Mouse (Mus musculus): ENCODE measurements around the gene Pdk1.

The Pdk1 gene

DNA sequence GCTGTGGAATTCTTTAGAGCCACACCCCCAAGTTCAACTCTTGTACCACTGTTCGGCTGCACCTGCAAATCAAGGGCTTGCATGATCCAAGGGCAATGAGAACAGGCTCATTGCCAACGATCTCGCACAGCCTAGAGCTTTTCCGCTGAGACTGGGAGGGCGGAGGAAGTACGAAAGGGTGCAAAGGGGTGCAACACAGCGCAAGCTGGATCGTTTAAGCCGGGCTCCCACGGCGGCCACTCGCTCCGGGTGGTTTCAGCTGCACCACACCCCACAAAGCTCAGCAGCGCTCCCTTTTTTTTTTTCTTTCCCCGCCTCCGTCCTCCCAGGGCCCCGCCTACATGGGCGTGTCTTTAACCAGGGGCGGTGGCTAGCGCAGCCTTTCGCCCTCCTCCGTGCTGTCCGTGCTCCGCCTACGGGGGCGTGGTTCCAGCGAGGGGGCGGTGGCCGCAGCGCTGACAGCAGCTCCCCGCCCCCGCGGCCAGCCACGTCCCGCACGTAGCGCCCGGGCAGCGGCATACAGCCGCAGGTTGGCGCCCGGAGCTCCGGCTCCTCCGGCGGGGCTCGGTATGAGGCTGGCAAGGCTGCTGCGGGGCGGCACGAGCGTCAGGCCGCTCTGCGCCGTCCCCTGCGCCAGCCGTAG is at the start of gene Pdk1:
Pdk1 (plus strand) TSS at position 424 of the 643 bp plus-strand sequence.
- DNase-seq (ENCODE audit: low spot score in 2 of 2) = peak; percentile 99 to 100

DNA sequence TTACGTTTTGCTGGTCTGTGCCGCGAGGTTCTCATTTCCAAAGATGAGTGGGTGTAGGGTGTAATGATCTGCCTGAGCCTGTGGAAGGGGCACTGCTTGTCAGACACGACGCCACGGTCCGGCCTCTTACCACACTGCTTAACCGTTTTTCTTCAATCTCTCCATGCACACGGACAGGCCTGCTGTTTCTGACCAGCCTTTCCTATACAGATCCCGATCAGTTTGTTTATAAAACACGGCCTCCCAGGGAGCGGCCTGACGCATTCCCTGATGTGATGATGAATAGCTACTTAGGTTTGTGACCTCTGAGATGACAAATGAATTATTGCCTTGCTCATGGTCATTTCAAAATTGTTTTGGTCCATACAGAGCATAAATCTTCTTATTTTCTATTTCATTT is 48.9 kb upstream of the Pdk1 start:
- no peak for DNase-seq (ENCODE audit: low spot score in 2 of 2)

DNA sequence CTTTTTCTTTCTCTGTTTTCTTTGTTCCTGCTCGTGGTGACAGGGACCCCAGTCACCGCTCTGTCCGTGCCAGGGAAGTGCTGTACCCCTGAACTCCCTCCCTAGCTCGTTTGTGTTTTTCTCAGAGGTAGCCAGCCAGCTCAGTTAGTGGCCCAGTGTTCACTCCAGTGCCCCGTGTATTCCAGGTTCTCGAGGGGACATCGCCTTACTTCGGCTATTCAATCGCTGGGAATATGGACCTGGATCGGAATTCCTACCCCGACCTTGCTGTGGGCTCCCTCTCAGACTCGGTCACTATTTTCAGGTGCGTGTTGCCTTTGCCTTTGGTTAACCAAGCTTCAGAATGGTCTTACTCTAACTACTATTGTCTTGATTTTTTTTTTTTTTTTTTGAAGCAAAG is 45.3 kb upstream of the Pdk1 start:
- DNase-seq (ENCODE audit: low spot score in 2 of 2) = no peak

DNA sequence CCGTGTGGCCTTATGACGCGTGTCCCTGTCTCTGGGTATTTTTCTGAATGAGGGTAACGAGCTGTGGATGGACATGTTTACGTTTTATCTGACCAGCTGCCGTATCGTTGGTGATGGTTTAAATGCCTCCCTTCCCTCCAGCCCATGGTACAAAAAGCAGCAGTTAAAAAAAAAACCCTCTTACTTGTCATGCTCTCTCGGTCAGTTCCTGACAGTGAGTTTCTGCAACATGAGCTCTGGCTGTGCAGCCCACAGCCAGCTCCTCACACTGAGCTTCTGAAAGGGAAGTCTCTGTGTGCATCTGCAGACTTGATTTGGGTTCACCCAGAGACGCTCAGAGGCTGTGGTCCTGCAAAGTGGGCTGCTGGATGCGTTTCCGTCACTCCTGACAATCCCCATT is 44.1 kb upstream of the Pdk1 start:
- no peak for DNase-seq (ENCODE audit: low spot score in 2 of 2)

DNA sequence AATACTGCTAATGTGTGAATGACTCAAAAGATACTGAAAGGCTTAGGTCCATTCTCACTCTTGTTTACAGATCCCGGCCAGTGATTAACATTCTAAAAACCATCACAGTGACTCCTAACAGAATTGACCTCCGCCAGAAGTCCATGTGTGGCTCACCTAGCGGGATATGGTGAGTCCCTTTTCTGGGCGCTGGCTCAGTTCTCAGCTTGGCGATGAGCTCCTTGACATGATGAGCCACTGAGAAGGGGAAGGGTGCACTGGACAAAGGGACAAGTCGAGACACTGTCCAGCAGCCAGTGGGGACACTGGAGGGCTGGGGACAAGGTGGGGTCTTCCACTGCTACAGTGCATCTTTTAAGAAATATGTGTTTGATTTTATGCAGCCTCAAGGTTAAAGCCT is 39.4 kb upstream of the Pdk1 start:
- no peak for DNase-seq (ENCODE audit: low spot score in 2 of 2)

DNA sequence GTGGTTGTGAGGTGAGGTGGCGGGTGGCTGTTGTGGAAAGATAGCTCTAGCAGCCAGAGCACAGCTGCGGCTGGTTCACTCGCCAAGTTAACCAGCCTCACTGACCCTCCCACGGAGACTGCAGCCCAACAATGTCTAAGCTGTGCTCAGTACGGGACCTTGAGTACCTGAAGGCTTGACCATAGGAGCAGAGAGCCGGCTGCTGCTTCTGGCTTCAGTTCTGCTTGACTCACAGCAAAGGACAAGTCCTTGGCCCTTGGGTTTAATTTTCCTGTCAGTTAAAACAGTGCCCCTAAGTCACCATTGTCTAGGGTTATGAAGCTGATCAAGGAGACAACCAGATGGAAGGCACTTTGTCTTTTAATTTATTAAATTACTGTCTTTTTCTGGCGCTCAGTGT is 38.7 kb upstream of the Pdk1 start:
- no peak for DNase-seq (ENCODE audit: low spot score in 2 of 2)

DNA sequence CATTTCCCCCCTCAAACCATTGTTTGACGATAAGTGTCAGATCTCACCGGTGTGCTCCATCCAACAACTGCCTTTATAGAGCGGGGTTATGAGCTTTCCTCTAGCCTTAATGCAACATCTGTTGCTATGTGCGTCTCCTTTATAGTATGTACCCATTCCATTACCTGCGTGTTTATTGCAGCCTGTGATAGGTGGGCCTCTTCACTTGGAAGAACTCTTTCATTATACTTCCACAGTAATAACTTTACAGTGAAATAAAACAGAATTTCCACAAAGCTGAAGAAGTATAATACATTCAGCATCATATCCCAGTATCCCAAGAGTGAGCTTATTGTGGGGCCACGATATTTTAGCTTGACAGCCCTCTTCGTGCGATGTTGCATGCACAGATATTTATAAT is 37.5 kb upstream of the Pdk1 start:
- DNase-seq (ENCODE audit: low spot score in 2 of 2) = no peak

DNA sequence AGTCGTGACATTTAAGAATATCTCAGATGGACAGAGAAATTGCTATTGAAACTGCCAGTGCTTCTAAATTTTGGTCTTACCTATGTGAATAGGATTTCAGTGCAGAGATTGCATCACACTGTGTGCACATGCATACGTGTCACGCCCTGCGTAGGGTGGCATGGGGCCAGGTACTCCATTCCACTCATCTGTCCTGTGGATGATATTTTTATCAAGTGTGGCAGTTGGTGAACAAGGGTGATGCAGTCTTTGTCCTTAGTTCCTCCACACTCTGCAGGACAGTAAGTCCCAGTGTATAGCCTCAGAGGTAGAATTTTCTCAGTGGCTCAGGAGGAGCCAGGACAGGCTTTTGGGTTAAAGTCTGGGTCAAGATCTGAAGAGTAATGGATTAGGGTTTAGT is 36.8 kb upstream of the Pdk1 start:
- no peak for DNase-seq (ENCODE audit: low spot score in 2 of 2)

DNA sequence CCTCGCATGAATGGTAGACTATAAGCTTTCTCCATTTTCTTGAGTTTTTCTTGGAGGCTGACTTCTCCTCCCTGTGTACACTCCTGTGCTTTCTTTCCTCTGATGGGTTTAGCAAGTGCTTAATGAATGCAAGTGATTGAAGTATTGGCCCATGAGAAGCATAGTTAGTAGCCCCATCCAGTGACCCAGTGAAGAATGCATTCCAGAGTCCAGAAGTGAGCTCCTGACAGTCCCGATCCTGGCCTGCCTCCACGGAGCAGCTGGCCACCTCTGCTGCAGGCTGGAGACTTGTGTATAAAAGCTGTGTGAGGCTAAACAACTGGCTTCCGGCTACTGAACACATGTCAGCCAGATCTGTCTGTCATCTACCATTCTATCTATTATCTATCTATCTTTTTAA is 35.8 kb upstream of the Pdk1 start:
- DNase-seq (ENCODE audit: low spot score in 2 of 2) = no peak

DNA sequence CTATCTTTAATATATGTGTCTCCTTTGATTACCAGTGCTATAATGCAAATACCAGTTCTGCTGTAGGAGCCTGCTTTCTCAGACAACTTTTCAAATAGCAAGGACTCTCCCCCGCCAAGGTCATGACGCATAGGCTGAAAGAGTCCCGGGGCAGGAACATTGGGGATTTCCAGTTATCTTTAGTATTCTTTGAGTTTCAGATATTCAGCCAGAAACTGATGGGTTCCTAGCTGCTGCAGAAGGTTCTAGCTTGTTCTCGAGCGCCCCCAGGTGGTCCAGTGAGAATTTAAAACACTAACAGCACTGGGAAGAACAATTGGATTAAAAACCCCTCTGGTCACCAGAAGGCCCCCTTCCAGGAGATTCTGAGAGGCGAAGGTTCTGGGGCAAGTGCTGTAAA is 35.2 kb upstream of the Pdk1 start:
- peak; percentile 48 to 85 for DNase-seq (ENCODE audit: low spot score in 2 of 2)

DNA sequence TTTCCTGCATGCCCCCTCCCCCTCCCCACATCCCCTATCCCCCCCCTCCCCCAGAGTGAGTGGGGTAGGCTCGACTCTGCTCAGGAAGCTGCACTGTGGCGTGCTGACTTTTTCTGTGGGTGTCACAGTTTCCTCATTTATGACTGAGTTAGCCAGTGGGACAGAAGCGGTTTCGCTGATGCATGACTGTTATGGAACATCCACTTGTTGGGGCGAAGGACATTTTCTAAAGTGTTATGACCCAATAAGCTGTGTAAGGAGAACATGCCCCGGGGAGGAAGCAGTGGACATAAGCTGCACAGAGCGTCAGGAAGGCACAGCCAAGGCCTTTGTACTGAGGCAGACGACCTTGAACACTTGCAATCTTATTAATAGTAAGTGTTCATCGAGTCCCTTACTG is 29.7 kb upstream of the Pdk1 start:
- DNase-seq (ENCODE audit: low spot score in 2 of 2) = no peak

DNA sequence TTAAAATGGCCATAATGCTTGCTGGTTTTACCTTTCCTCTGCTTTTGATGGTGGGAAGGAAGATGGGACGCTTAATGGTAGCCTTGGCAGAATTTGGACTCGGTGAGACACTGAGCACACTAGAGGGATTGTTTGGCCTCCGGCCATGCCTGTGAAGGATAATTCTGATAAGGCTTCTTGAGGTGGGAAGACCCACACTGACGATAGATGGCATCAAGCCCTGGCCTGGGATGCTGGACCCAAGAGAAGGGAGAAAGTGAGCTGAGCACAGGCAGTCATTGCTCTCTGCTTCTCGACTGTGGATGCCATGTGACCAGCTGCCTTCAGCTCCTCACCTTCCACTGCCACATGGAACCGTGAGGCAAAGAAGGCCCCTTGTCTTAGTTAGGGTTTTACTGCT is 28.1 kb upstream of the Pdk1 start:
- no peak for DNase-seq (ENCODE audit: low spot score in 2 of 2)

DNA sequence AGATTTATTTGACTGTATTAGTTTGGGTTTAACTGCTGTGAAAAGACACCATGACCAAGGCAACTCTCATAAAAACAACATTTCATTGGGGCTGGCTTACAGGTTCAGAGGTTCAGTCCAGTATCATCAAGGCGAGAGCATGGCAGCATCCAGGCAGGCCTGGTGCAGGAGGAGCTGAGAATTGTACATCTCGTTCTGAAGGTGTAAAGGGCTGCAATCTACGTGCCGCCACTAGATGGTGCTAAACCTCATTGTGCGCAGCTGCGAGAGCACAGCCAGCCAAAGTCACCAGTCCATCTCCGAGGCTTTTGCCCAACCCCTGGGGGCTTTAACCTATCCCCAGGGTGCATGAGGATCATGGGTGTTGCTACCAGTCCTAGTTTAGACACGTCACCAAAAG is 20.9 kb upstream of the Pdk1 start:
- peak; percentile 38 to 70 for DNase-seq (ENCODE audit: low spot score in 2 of 2)

DNA sequence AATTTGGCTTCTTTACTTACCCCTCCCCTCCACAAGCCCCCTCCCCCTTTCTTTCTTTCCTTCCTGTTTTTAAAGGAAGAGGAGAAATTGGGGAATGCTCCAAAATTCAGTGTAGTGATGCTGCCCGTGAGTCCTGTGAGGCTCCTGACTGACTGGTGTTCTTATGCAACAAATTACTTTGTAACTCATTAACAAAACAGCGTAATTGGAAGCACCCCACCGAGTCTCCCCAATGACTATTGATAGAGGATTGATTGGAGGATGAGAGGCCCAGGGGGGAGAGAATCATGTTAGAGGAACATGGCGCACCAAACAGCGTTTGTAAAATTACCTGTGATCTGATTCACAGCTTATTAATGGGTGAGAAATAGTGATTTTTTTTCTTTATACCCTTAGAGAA is 17.9 kb upstream of the Pdk1 start:
- DNase-seq (ENCODE audit: low spot score in 2 of 2) = no peak

DNA sequence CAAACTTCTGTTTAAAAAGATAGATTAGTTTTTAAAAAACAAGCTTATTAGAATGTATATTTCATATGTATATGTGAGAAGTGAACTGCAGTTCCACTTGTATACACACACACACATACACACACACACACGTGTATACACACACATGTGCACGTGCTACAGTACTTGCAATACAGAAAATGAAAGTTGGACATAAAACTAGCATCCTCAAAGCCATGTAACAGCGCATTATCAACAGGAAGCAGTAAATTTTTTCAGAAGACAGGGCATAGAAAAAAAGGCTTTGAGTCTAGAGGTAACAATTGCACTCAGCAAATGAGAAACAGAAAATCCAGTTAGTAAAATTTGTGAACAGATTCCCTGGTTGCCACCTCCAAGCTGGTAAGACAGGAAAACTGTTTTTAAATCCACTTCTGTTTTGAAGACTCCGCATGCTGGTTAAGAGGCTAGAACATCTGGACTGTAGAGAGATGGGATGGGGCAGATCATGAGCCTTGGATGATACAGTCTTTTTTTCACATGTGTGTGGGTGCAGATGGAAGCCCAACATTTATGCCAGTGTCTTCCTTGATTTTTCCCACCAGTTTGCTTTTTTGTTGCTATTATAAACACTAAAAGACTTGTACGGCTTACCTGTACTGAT is 9.4 kb upstream of the Pdk1 start:
- no peak for DNase-seq (ENCODE audit: low spot score in 2 of 2)

DNA sequence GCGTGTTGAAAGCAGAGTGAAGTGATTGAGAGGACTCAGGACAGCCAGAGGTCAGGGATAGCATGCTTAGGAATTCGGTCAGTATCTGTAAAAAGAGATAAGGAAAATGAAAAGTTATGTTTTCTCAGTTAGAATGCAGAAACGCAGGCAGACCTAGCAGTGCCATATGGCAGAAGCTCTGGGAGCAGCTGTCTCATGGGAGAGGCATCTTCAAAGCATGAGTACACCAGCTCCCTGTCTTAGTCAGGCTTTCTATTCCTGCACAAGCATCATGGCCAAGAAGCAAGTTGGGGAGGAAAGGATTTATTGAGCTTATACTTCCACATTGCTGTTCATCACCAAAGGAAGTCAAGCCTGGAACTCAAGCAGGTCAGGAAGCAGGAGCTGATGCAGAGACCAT is 8.0 kb upstream of the Pdk1 start:
- no peak for DNase-seq (ENCODE audit: low spot score in 2 of 2)

DNA sequence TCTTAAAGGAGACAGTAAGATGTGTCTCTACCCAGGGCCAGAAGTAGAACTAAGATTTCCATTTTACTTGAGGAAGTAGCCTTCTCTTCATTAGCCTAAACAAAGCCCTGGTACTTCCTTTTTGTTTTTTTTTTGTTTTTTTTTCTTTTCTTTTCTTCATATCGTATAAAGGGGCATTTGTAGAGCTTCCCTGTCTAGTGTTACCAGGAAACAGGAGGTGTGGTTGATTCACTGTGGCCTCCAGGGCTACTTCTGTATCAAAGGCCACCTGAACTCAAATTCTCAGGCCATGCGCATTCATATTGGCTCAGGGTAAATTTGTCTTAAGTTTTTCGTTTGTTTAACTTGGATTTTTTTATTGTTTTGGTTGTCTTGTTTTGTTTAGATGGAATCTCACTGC is 7.1 kb upstream of the Pdk1 start:
- DNase-seq (ENCODE audit: low spot score in 2 of 2) = no peak

DNA sequence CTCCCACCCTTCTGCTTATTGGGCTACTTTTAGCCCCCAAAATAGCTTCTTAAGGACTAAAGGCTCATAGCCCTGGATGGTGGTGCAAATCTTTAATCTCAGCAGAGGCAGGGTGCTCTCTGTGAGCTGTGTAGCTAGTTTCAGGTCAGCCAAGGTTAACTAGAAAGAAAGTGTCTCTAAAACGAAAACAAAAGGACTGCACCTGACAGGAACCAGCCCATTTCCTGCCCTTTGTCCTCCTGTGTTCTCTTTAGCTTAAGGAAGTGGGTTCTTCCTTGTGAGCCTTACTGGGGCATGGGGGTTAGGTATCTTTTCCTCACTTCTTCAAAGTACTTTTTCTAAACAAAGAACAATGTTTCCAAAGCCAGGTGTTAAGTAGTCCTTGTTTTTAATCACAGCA is 6.5 kb upstream of the Pdk1 start:
- DNase-seq (ENCODE audit: low spot score in 2 of 2) = no peak

DNA sequence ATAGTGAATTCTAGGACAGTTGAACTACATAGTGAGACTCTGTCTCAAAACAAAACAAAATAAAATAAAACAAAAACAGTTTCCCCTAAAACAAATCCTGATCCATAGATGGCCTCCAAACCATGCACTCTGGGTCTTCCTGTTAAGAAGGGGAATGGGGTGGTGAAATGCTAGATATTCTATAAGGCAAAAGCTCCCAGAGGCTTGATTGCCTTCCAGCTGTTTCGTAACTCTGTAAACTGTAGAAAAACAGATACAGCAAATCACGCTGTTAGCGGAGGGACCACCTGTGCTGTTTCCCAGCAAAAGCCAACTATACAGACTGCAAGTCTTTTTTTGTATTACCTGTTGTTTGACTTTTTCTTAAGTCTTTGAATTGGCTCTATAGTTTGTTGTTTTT is 6.0 kb upstream of the Pdk1 start:
- no peak for DNase-seq (ENCODE audit: low spot score in 2 of 2)

DNA sequence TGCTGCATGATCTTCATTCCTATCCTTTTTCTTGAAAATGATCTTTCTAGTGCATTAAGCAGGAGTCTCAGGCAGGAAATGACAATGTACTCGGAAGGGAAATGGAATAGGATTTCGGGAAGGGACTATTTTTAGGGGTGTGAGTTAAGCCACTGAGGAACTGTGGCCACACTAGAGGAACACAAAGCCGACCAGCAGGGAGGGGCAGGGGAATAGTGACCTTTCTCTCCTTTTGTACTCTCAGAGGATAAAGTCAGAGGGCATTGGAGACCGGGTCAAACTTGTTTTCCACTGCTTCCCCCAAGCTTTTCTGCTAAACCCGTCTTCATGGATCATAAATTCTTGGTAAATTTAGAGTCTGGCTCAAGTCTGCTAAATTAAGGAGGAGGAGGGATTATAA is 5.5 kb upstream of the Pdk1 start:
- DNase-seq (ENCODE audit: low spot score in 2 of 2) = no peak

DNA sequence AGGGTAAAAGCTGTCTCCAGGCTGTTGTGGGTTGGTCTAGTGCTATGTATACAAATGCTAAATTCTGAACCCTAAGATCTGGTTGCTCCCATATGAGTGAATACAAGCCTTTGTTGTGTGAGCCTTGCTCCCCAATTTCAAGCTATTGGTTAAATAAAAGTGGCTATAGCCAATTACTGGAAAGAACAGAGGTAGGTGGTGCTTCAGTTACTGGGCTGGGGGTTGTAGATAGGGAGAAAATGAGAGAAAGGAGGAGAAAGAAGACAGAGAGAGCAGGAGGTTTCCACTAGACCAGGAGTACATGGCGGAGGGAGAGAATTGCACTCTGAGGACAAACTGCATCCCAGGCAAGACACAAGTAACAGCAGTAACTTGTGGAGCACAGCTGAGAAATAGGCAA is 4.8 kb upstream of the Pdk1 start:
- DNase-seq (ENCODE audit: low spot score in 2 of 2) = no peak

DNA sequence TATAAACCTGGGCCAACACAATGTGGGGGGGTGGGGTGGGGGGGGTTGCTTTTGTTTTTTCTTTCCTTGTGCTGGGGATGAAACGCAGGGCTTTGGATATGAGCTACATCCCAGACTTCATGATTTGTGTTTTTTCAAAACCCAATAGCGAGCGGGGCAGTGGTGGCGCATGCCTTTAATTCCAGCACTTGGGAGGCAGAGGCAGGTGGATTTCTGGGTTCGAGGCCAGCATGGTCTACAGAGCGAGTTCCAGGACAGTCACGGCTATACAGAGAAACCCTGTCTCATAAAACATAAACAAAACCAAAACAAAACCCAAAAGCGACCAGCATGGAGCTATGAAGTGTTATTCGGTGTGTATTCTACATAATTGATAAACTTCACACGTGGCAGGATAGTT is 883 bp upstream of the Pdk1 start:
- no peak for DNase-seq (ENCODE audit: low spot score in 2 of 2)

DNA sequence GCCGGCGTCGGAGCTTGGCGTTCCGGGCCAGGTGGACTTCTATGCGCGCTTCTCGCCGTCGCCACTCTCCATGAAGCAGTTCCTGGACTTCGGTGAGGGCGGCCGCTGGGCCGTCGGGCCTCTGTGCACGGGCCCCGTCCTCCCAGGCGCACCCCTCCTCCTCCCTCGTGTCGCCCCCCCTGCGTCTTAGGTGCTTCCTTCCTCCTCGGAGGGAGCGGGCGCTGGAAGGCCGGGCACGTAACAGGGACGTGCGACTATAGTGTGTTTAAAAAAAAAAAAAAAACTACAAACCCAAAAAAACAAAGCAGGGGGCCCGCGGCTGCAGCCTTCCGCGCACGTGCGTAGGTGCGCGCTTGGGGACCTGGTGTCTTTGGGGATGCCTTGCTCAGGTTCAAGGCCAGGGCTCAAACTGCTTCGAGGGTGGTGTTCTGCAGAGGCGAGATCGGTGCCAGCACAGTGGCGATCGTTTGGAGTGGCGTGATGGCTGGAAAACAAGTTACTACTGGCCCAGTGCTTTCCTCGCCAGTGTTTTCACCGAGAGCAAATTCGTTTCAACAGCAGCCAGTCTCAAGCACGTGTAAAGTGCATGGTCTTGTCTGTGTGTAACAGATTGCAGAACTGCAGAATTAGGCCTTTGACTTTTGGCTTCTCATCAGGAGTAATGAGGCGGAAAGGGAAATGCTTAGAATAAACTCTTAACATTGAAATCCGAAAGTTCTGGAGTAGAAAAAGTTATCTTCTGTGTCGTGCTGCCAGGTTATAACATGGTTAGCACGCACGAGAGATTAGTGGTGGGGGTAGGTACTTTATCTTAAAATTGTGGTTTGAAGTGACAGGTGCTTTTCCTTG is 674 bp downstream of the Pdk1 start:
- DNase-seq (ENCODE audit: low spot score in 2 of 2) = peak; percentile 34 to 83

Measured in spleen, postnatal 4 days (tissue).